Mouse (Mus musculus) adrenal gland, postnatal 36 days (tissue): ENCODE results near the gene Eef2k. TPM values are rescaled to one million over a fixed set of nuclear protein-coding genes. Genes with fewer than 3 reads are reported as not detected.

Experiments used
- DNase-seq, 2 experiments: peaks; one replicate each; pipeline ENCODE4 v3.0.0; 2021; ENCODE audit warnings: mixed read lengths in 1 of 2
- total RNA-seq, 2 experiments: library from RNA; stranded (reverse); gene quantifications; 2 replicates each; pipeline ENCODE4 v1.2.3; 2021

Gene Eef2k
- total RNA-seq, 2 experiments from 2014 or later, result 25.6 to 51.8 TPM

DNA sequence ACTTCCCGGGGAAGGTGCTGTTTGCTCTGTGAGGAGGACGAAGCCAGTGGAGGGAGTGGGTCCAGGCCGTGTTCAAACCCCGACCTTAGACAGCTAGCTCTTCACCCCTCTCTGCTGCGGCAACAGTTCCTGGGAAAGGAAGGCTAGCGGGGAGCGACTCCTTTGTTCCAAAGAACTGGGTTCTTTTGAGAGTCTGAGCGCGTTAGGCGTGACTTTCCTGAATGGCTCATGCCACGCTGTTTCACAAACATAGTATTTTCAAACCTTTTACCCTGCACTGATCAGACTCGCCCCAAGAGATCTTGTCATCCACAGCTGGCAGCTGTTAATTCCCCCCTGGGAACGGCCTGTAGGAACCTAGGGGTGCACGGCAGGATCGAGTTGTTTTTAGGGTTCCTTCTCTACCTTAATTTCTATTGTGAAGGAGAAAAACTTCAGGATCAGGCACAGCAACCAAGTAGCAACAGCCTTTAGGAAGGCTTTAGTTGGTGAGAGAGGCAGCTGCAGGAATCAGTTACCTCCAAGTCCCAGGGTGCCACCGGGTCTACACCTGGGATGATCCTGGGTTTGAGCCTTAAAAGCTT lies 1.3 kb downstream of the Eef2k start:
- DNase-seq, result peak; percentile 25 to 26

DNA sequence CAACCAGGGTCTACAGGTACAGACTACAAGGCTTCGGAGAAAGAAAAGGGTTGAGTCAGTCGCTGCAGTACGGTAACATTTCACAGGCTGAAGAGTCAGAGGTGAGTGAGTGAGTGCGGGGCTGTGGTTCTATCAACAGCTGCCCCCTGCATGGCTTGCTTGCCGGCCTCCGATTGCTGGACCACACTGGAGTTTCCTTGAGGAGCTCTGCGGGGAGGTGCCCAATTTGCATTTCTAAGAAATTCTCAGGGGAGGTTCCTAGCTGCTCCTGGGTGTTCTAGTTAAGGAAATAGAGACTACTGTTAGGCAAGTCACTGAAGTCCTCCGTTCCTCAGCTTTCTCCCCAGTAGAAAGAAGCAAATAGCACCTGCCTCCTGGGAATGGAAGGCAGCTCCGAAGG lies 2.1 kb downstream of the Eef2k start:
- no peak for DNase-seq

DNA sequence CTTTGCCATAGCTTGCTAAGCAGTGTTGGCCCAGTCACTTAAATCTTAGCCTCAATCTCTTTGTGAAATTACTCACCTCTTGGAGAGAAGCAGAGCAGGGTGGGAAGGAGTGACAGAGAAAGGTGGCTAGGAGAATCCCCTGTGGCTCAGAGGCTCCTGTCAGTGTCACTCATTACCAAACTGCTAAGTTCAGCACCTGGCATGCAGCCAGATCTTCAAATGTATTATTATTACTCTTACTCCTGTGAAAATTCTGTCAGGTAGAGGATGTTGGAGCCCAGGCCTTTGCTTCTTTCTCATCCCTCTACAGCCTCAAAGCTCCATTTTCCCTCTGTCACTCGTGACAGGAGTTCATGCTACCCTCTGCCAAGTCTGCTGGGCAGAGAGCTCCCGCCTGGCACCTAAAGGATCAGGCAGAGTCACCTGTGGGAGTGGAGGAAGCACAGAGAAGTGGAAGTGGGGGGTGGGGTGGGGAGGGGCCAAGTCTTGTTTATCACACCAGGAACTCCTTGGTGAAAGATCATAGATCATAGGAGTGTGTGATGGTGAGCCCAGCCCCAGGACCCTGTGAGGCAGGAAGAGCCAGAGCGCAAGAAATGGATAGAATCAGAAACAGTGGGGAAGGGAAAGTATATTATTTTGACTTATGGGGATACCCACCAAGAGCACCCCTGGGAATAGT lies 6.3 kb downstream of the Eef2k start:
- DNase-seq, result no peak

DNA sequence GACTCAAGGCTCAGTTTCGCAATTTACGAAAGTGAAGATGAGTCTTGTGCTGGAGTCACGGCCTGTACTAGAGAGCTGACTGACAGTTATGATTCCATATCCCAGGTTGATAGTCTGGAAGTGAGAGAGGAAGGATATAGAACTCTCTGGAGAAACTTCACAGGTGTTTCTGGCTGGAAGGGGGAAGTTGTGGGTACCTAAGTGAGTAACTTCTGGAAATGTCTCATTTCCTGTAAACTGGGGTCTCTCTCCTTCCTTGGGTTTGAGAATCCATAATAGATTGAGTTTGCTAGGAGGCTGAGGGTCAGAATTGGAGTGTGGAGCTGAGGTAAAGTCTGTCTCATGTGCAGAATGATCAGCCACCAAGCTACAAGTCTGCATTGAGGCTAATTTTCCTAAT lies 7.5 kb downstream of the Eef2k start:
- no peak for DNase-seq

DNA sequence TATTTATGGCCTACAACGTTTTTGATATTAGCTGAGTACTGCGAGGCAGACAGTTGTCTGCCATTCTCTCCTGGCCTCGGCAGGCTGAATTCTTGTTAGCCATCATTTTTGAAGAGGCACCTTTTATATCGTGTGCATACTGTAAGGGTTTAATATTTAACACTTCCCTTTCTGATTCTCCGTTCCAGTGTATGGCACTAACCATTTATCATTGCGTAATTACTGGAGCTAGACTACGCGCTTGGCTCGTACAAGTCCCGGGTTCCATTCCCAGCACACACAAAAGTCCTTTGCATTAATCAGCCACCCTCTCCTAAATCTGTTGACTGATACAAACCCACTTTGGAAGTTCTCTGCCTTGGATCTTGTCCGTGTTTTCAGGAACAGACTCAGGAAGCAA lies 17.2 kb downstream of the Eef2k start:
- DNase-seq, result no peak

DNA sequence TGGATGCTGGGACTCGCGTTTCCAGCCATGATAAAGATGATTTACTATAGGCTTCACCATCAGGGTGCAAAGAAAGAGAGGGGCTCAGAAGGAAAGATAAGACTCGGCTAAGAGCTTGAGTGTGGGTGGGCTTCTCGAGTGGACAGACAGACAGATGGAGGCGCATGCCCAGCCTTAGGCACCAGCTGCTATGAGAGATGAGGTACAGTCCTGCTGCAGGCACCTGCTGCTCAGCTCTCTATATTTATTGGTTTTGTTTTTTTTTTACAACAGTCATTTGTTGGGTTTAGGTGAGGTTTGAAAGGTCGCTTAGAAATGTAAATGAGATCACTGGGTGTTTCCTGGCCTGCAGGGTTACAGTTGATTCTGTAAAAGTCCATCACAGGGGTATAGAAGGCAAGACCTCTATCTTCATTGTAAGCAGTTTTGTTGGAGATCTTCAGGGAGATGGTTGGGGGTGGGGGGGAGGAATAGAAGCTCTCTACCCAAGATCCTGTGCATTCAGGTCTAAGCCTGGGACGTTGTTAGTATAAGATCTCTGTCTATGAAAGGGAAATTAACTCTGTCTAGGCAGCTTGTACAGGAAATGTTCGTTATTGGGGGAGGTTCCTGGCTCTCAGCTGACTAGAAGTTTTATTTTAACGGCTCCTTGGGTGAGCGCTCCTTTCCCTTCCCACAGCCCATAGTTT lies 18.3 kb downstream of the Eef2k start:
- no peak for DNase-seq

DNA sequence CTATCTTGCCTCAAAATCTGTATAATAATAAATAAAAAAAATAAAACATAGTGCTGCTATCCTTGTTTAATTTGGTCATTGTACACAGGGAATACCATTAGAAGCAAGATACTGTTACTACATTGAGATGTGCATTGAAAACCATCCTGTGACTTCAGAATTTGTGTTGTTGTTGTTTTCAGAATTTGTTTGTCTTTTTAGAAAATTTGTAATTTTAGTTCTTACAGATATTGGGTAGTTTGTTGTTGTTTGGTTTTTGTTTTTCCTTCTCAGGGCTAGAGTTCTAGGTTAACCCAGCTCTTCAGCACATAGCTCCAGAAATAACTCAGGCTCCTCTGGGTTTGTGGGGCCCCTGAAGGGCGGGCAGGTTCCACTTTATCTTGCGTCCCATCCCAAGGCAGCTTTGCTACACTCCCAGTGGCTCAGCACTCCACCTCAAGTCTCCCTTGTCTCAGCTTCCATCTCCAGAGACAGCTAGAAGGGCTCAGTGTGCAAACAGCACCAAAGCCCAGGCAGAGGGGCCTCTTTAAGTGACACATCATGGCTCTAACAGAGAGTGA lies 18.9 kb downstream of the Eef2k start:
- no peak for DNase-seq

DNA sequence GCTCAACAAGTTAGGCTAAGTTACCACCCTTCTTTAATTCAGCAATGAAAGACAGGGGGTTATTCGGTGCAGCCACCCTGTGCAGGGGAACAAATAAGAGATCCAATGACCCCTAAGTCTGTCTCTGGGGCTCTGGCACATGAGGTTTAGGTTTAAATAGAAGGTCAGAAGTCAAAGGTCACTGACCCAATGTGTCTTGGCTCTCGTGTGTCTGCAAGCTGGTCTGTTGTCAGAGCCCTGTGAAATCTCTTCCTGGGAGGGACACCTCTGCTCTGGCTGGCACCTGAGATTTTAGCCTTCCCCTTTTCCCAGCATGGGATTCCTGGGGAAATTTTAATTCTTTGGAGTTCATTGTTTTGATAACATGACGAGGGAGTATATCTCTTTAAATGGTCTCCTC lies 19.6 kb downstream of the Eef2k start:
- no peak for DNase-seq

DNA sequence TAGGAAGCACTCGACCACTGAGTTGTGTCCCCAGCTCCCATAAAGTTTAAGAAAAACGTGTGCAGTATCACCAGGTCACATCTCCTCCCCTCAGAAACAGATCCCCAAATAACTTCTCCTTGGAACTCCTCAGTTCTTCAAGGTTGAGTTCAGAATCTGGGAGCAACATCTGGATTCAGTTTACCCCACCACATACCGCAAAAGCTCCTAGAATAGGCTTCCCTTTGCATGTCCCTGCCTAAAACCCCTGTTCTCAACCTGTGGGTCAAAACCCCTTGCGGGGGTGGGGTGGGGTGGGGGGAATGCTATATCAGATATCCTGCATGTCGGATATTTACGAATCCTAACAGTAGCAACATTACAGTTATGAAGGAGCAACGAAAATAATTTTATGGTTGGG lies 20.0 kb downstream of the Eef2k start:
- no peak for DNase-seq

DNA sequence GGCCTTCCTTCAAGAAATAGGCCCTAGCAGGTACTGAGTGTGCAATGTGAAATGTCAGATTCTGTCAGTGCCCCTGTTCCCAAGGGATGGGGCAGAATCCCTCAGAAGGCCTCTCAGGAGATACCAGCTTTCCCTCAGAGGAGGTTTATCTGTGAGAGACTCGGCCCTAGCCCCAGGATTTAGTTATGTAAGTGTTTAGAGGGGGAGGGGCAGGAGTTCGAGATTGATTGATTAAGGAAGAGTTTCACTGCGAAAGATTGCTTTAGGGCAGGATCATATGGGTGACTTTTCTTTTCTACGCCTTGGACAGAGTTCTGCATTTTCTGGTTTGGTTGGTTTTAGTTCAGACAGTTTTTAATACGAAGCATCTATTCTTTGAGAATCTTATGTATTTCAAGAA lies 20.8 kb downstream of the Eef2k start:
- no peak for DNase-seq

DNA sequence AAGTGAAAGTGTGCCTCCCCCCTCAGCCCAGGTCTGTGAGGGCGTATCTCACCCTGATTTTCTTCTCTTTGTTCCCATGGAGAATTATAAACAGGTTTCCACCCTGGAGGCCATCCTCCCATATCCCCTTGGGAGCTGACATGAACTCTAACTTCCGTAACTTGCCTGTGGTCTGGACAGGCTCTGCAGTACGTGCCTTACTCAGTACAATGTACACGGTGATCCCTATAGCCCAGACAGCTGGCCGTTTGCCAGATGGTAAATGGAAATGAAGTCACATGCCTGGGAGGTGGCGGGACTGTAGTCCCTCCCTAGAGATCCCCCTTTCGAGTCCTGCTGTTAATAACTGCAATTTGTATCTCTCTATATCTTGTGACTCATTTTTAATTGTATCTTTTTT lies 22.5 kb downstream of the Eef2k start:
- peak in 1 of 2 experiments; percentile 18 for DNase-seq

DNA sequence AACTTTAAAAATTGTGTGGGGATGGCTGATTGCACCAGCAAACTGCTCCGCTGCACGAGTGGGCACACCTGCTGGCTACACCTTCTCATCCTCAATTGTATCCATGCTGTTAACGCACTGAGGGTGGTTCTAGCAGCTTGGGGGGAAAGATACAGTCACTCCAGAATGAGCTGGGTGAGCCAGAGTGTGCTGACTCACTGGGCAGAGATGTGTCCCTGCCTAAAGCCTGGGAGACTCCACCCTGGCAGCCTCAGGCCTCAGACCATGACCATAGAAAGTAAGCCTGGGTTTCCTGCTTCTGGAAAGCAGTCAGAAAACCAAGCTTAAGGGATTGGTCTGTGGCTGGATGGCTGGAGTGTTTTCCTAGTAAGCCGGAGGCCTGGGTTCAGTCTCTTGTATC lies 23.2 kb downstream of the Eef2k start:
- peak; percentile 75 to 76 for DNase-seq

DNA sequence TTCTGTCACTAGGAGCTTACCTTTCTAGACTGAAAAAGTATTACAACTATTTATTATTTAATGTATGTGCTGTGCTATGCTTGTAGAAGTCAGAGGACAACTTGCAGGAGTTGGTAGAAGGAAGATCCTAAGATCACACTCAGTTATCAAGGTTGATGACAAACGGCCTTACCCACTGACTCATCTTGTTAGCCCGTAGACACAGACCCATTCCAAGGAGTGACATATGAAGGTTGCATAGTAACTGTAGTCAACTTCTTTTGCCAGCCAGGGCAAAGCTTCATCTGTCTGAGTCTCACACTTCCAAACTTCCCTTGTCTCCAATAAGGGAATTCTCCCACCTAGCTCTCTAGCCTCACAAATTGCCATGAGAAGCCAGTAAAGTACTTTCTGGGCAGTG lies 24.1 kb downstream of the Eef2k start:
- DNase-seq, result no peak

DNA sequence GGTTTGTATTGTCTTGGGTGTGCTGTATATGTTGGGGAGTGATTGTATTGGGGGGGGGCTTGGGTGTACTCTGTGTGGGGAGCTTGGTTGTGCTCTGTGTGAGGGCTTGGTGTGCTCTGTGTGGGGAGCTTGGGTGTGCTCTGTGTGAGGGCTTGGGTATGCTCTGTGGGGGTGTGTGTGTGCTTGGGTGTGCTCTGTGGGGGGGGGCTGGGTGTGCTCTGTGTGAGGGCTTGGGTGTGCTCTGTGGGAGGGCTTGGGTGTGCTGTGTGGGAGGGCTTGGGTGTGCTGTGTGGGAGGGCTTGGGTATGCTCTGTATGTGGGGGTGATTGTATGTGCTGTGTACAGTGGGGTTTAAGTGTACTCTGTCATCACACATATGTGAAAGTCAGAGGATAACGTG lies 25.1 kb downstream of the Eef2k start:
- no peak for DNase-seq

DNA sequence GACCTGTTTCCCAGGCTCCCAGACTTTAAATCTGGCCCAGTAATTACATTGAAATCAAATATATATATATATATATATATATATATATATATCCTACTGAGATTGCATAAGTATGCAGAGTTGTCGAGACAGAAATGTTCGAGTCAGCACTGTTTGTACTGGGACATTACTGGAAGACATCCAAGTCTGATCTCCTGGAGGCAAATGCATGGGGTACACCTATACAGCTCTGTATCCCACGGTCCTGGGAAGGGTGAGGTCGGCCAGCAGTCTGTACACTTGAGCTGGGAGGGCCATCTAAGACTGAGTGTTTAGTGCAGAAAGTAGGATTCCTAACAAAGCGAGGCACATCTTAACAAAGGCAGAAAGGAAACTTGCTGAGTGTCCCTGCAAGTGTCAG lies 27.3 kb downstream of the Eef2k start:
- DNase-seq, result no peak

DNA sequence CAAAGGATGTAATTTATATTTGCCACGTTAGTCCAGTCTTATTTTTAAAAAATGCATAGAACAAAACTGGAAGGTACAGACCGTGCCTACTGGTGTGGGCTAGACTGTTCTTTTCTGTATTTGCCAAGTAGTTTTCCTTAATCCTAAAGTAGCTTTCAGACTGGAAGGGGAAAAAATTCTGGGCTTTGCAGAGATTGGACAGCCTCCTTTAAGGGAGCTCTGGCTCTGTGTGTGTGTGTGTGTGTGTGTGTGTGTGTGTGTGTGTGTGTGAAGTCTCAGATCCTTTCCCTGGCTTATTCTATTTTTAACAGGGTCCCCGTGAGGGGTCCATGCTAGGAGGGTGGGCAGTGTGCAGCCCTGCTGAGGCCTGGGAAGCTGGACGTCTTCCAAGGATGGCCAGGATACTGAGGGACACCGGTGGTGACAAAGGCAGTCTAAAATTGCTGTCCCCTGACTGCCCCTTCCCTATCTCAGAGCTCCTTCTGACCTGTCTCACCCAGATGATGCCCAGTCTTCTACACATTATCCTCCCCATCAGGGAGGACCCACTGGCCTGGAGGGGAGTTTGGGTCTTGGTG lies 27.9 kb downstream of the Eef2k start:
- peak in 1 of 2 experiments; percentile 40 for DNase-seq

DNA sequence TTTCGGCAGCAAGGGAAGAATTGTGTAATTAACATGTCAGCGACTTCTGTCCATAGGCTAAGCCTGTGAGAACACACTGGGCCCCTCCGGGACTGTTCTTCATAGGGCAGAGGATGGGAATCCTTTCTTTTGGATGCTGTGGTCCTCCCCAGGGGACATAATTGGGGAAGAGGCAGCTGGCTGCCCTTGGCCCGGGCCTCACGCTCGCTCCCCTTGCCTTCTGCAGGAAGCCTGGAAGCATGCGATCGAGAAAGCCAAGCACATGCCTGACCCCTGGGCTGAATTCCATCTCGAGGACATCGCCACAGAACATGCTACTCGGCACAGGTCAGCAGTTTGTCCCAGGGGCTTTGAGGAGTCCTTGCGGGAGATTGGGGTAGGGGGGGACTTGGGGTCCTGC lies 30.5 kb downstream of the Eef2k start:
- no peak for DNase-seq

DNA sequence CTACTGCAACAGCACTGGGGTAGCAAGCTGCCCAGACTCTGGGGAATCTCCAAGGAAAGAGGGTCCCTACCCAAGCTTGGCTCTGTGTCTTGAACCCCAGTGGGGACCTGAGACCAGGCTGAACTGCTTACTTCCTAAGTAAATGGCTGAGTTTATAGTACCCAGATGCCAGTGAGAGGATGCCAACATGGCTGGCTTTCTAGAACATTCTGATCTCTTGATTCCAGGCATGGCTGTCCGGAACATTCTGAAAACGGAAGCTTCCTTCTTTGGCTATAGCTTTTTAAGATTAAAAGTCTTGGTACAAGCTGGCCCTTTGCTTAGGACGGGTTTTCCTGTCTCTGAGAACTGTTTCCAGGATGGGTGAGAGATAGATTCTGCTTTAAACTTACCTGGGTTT lies 31.4 kb downstream of the Eef2k start:
- DNase-seq, result no peak

DNA sequence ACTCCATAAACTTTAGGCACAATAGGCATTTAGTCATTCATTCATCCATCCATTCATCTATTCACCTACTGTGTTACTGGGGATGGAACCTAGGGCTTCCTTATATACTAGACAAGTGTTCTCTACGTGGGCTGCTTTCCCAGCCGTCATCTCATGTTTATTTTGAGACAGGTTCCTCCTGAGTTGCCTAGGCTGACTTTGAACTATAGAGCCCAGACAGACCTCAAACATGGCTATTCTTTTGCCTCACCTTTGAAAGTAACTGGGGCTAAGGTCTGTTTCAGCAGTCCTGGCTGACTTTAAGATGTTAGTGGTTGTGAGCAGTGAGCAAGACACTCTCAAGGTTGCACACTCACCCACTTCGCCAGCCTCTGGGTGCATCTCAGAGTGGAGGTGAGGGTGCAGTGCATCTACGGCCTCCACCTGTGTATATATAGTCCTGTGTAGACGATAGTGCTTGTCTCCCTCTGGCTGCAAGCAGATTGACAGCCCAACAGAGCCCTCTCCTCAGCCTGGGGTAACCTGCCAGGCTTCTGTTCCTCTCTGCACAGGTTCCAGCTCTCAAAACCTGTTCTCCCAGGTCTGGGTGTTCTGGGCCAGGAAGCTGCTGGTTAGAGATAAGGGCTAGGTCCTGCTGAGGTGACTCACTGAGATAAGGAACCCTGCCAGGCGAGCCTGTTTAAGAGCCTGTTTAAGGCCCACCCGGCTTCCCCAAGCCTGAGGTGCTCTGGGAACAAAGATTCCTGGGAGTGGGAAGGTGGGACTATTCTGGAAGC lies 32.3 kb downstream of the Eef2k start:
- no peak for DNase-seq

DNA sequence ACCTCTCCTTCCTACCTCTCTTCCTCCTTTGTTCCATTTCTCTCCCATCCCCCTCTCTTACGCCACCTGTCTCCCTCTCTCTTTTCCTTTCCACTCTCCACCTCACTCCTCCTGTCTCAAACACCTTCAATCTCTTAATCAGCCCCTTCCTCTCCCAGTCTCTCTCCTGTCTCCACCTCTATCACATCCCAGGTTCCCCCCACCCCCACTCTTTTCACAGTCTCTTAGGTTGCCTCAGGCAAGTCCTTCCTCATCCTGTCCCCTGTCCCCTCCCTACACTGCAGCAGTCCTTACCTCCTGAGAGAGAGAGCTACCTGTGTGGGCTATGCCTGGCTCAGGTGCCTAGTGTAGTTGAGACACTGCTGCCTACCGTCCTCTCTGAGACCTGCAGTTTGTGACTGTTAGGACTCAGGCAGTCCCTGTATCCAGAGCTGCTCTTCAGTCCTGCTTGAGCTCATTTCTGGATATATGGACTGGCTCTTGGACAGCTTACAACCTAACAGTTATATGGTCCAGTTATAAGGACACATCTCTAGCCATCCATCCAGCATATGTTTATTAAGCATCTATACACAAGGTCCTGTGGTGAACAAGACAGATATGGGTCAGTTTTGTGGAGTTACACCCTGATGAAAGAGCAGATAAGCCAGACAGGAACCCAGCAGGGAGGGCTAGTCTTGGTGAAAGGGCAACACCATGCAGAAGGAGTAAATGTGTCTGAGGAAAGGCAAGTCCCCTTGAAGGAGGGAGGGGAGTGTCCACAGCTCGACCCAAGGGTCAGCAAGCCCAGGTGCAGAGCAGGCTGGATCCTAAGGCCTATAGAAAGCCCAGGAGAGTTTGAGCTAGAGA lies 33.1 kb downstream of the Eef2k start:
- no peak for DNase-seq

DNA sequence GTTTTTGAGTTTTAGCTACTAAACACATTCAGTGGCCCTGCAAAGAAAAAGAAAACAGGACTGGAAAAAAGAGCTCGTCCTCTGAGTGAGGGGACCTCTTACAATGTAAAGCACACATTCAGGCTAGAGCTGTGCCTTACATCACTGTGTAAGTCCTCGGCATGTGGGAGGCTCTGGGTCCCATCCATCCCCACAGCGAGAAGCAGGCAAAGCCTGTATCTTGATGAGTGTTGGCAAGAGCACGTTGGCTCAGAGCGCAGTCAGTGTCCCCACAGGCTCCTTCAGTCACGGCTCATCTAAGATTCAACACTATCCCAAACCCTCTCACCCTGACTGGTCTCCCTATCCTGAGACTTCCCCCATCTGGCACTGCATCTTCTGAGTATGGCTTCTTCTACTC lies 35.6 kb downstream of the Eef2k start:
- no peak for DNase-seq
